Mouse (Mus musculus): ENCODE data around the gene Trim67. TPM values are rescaled to one million over a fixed set of nuclear protein-coding genes. Genes with fewer than 3 reads are reported as not detected.

Trim67 gene
- polyA plus RNA-seq, 1 experiment from 2014 or later, result 0.01 TPM

GRCm38 (mm10) chr8:124863163-124863677 lies 70.3 kb downstream of the Trim67 start:
- no peak; the same call in 1 of the 2 replicates for ATAC-seq
- under 1% methylated on average over 33 of the region's 33 CpGs for WGBS (ENCODE audit: insufficient replicate concordance)
- H3K4me1 ChIP-seq, result peaks cover 85% of the 10 kb centered on the region

GRCm38 (mm10) chr8:124863729-124864128 lies 70.8 kb downstream of the Trim67 start:
- H3K27me3 ChIP-seq (replicated peaks), result no peaks in the 10 kb centered on the region
- no peaks in the 10 kb centered on the region for H3K9me3 ChIP-seq (replicated peaks)
- H3K27ac ChIP-seq, result peak overlapping the region; percentile 89
- peak overlapping the region; percentile 95 for H3K4me3 ChIP-seq
- ATAC-seq, result no peak
- peaks cover 80% of the 10 kb centered on the region for H3K4me1 ChIP-seq
- H3K4me2 ChIP-seq, result peak overlapping the region; percentile 86
- 3% methylated on average over 8 of the region's 8 CpGs for WGBS (ENCODE audit: insufficient replicate concordance)
- peak overlapping the region; percentile 92 for H3K9ac ChIP-seq
- H3K36me3 ChIP-seq, result peaks cover 46% of the 10 kb centered on the region

More at GRCm38 (mm10) chr8:124863163-124863677, 70.3 kb downstream of the Trim67 start:
- peak overlapping the region; percentile 86 for H3K4me2 ChIP-seq
- H3K27me3 ChIP-seq (replicated peaks), result no peaks in the 10 kb centered on the region
- no peaks in the 10 kb centered on the region for H3K9me3 ChIP-seq (replicated peaks)
- peak overlapping the region; percentile 92 for H3K9ac ChIP-seq
- peak overlapping the region; percentile 95 for H3K4me3 ChIP-seq
- H3K36me3 ChIP-seq, result peaks cover 49% of the 10 kb centered on the region
- H3K27ac ChIP-seq, result peak overlapping the region; percentile 89

- 12% methylated on average over 3 of the region's 3 CpGs for WGBS (ENCODE audit: insufficient replicate concordance)
- Histone ChIP-seq H3K4me1 (peaks cover 71% of the 10 kb centered on the region), H3K4me3 (no peak overlapping the region)
Observed at GRCm38 (mm10) chr8:124866669-124867068, 73.8 kb downstream of the Trim67 start.

GRCm38 (mm10) chr8:124867126-124867525 lies 74.2 kb downstream of the Trim67 start:
- WGBS (ENCODE audit: insufficient replicate concordance), result 48% methylated on average over 2 of the region's 2 CpGs
- peaks cover 69% of the 10 kb centered on the region for H3K4me1 ChIP-seq
- no peak for ATAC-seq
- H3K4me2 ChIP-seq, result 0 out of 2 replicates have a peak overlapping the region, but pooled peaks have one; percentile 4
- H3K27ac ChIP-seq, result no peak overlapping the region; the same call in 1 of the 2 replicates
- peaks cover 45% of the 10 kb centered on the region for H3K36me3 ChIP-seq
- H3K9ac ChIP-seq, result no peak overlapping the region
- no peak overlapping the region for H3K4me3 ChIP-seq
- H3K27me3 ChIP-seq (replicated peaks), result no peaks in the 10 kb centered on the region
- H3K9me3 ChIP-seq (replicated peaks), result no peaks in the 10 kb centered on the region

More at GRCm38 (mm10) chr8:124866669-124867068, 73.8 kb downstream of the Trim67 start:
- Histone ChIP-seq H3K27me3 (replicated peaks) (no peaks in the 10 kb centered on the region), H3K4me2 (0 out of 2 replicates have a peak overlapping the region, but pooled peaks have one; percentile 4), H3K9me3 (replicated peaks) (no peaks in the 10 kb centered on the region), H3K9ac (no peak overlapping the region), H3K27ac (no peak overlapping the region; the same call in 1 of the 2 replicates), H3K36me3 (peaks cover 41% of the 10 kb centered on the region)
- ATAC-seq, result no peak

GRCm38 (mm10) chr8:124869708-124870107 lies 76.8 kb downstream of the Trim67 start:
- Histone ChIP-seq H3K9me3 (replicated peaks) (no peaks in the 10 kb centered on the region), H3K4me2 (no peak overlapping the region), H3K27ac (no peak overlapping the region), H3K4me3 (no peak overlapping the region), H3K4me1 (peaks cover 60% of the 10 kb centered on the region), H3K27me3 (replicated peaks) (no peaks in the 10 kb centered on the region), H3K9ac (no peak overlapping the region), H3K36me3 (peaks cover 71% of the 10 kb centered on the region)
- ATAC-seq, result no peak
- 83% methylated on average over 6 of the region's 6 CpGs for WGBS (ENCODE audit: insufficient replicate concordance)

GRCm38 (mm10) chr8:124871474-124871873 lies 78.6 kb downstream of the Trim67 start:
- peaks cover 79% of the 10 kb centered on the region for H3K36me3 ChIP-seq
- ATAC-seq, result no peak
- H3K9ac ChIP-seq, result no peak overlapping the region
- H3K4me1 ChIP-seq, result peaks cover 42% of the 10 kb centered on the region
- no peak overlapping the region for H3K4me2 ChIP-seq
- no peaks in the 10 kb centered on the region for H3K9me3 ChIP-seq (replicated peaks)
- H3K27me3 ChIP-seq (replicated peaks), result no peaks in the 10 kb centered on the region
- no peak overlapping the region for H3K27ac ChIP-seq
- no peak overlapping the region for H3K4me3 ChIP-seq
- WGBS (ENCODE audit: insufficient replicate concordance), result 82% methylated on average over 7 of the region's 7 CpGs

GRCm38 (mm10) chr8:124872081-124872480 lies 79.2 kb downstream of the Trim67 start:
- Histone ChIP-seq H3K4me1 (peaks cover 36% of the 10 kb centered on the region), H3K9me3 (replicated peaks) (no peaks in the 10 kb centered on the region), H3K4me3 (no peak overlapping the region), H3K36me3 (peaks cover 84% of the 10 kb centered on the region), H3K27me3 (replicated peaks) (no peaks in the 10 kb centered on the region), H3K9ac (no peak overlapping the region), H3K27ac (no peak overlapping the region), H3K4me2 (no peak overlapping the region)
- WGBS (ENCODE audit: insufficient replicate concordance), result 86% methylated on average over 7 of the region's 7 CpGs
- ATAC-seq, result 0 out of 2 replicates have a peak, but pooled peaks have one; percentile 30

GRCm38 (mm10) chr8:124872690-124873089 lies 79.8 kb downstream of the Trim67 start:
- WGBS (ENCODE audit: insufficient replicate concordance), result 63% methylated on average over 5 of the region's 5 CpGs
- H3K9me3 ChIP-seq (replicated peaks), result no peaks in the 10 kb centered on the region
- H3K4me2 ChIP-seq, result no peak overlapping the region
- H3K4me3 ChIP-seq, result no peak overlapping the region
- no peak overlapping the region for H3K27ac ChIP-seq
- H3K9ac ChIP-seq, result no peak overlapping the region
- H3K36me3 ChIP-seq, result peaks cover 84% of the 10 kb centered on the region
- no peaks in the 10 kb centered on the region for H3K27me3 ChIP-seq (replicated peaks)
- no peak for ATAC-seq
- H3K4me1 ChIP-seq, result peaks cover 30% of the 10 kb centered on the region; the same call in 1 of the 2 replicates

GRCm38 (mm10) chr8:124878141-124878540 lies 85.2 kb downstream of the Trim67 start:
- Histone ChIP-seq H3K36me3 (peaks cover 100% of the 10 kb centered on the region), H3K9me3 (replicated peaks) (no peaks in the 10 kb centered on the region), H3K4me2 (no peak overlapping the region), H3K27me3 (replicated peaks) (no peaks in the 10 kb centered on the region), H3K4me3 (no peak overlapping the region), H3K27ac (no peak overlapping the region), H3K9ac (no peak overlapping the region), H3K4me1 (0 out of 2 replicates have a peak, but pooled peaks cover 9% of the 10 kb centered on the region)
- 73% methylated on average over 5 of the region's 5 CpGs for WGBS (ENCODE audit: insufficient replicate concordance)
- ATAC-seq, result no peak

- Histone ChIP-seq H3K27ac (no peak overlapping the region), H3K4me2 (no peak overlapping the region), H3K9ac (no peak overlapping the region), H3K4me3 (no peak overlapping the region), H3K27me3 (replicated peaks) (no peaks in the 10 kb centered on the region), H3K9me3 (replicated peaks) (no peaks in the 10 kb centered on the region), H3K36me3 (peaks cover 100% of the 10 kb centered on the region), H3K4me1 (0 out of 2 replicates have a peak, but pooled peaks cover 9% of the 10 kb centered on the region)
- 73% methylated on average over 10 of the region's 10 CpGs for WGBS (ENCODE audit: insufficient replicate concordance)
- ATAC-seq, result peak; percentile 22; the same call in 1 of the 2 replicates
Observed at GRCm38 (mm10) chr8:124878946-124879526, 86.1 kb downstream of the Trim67 start.

Data from liver, embryonic 12.5 days (tissue).